Mouse (Mus musculus): ENCODE measurements around the gene Tekt4.

The Tekt4 gene

DNA sequence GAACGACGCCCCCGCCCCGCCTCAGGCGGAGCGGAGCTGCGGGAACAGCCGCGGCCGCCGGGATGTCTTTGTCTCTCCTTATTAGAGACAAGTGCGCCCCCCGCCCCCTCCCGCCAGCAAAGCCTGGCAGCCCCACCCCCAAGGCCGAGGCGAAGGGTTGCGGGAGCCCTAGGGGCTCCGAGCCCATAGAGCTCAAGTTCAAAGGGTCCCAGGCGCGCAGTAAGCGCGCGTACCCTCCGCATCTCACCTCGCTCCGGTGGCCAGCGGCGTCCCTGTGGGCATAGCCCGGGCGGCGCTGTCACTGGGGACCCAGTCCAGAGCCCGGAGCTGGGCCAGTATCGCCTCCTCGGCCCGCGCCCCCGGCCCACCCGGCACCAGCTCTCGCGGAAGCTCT lies 21.2 kb upstream of the Tekt4 start:
- DNase-seq (ENCODE audit: low spot score), result no peak

DNA sequence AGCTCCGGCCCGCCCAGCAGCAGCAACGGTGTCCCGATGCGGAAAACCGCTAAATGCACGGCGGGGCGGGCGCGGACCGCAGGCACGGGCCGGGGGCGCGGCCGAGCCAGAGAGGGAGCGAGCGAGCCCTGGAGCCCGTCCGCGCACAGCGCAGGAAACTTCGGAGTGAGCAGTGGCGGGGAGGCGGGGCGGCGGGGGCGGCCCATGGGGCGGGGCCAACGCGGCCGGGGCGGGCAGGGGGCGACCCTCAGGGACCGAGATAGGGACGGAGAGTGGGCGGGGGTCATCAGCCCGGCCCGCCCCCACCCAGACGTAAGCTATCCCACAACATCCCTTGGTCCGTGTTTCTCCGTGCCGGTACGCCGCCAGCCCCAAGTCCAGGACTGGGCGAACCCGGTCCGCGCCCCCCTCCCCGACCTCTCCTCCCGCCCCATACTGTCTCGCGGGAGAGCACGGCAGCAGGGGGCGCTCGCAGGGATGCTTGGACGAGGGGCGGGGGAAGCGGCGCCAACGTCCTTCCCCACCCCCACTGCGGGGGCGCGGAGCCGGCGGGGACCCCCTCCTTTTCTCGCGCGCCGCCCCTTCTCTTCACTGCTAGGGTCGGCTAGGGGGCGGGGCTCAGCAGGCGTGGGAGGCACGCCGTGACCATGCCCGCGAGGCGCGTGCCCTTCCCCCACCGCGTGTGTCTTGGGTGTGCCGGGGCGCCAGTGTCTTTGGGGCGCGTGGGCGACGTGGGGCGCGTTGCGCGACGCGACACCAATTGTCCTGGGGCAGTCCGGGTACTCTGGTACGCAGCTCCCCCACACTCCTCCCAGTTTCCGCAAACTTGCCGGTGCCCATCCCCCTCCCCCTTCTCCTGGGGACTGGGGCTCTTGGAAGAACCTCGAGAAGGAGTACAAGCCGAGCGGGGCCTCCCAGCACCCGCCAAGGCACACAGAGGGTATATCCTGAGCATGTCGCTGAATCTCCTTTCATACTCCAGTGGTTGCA lies 20.5 kb upstream of the Tekt4 start, which contains the start of gene Cacna1h:
Gene Cacna1h (minus strand): TSS at position 167 of the 990 bp plus-strand sequence.
- DNase-seq (ENCODE audit: low spot score), result peak; percentile 46

DNA sequence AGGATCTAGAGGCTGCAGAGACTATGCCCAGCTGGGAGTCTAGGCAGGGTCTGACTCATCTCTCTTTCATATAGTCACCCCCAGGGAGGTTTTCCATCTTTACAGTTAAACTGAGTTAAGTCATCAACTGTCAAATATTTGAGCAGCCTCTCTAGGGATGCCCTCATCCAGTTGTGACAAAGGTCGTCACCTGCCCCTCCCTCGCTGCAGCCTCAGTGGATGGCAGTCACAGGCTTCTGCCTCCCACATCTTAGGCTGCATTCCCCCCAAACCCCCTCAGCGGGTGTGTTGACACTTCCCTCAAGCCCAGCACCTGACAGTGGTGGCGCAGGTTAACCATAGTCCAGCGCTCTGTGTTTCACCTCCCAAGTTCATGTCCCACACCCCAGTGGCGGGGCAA lies 13.0 kb upstream of the Tekt4 start:
- DNase-seq (ENCODE audit: low spot score), result no peak

DNA sequence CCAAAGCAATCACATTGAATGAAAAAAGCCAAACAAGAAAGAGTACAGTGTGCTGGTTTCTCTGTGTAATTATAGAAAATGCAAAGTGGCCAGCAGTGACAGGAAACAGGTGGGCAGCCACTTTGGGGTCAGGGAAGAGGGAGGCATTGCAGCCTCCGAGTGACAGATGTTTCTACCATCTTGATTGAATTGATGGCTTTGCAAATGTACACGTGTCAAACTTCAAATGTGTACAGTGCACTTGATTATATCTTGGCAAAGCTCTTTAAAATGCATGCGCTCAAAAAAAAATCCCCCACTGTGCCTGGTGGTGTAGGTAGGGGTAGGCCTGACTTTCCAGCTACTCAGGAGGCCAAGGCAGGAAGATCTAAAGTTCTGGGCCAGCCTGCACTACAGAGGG lies 11.5 kb upstream of the Tekt4 start:
- no peak for DNase-seq (ENCODE audit: low spot score)

DNA sequence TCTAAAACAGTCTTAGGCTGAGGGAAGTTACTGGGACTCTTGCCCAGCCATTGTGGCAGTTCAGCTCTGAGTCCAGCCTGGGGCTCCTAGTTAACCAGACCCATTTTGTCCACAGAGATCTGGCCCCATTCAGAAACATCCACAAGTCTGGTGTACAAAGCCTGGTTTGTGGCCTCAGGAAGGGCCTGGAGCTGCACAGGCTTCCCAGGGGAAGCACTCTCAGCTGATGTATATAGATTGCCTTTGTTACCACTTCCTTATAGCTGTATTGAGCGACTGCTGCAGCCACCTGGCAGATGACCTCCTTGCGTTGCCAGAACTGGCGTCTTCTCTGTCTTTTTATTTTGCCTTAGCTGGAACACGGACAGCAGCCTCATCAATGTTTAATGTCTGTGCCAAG lies 9.3 kb upstream of the Tekt4 start:
- DNase-seq (ENCODE audit: low spot score), result no peak

DNA sequence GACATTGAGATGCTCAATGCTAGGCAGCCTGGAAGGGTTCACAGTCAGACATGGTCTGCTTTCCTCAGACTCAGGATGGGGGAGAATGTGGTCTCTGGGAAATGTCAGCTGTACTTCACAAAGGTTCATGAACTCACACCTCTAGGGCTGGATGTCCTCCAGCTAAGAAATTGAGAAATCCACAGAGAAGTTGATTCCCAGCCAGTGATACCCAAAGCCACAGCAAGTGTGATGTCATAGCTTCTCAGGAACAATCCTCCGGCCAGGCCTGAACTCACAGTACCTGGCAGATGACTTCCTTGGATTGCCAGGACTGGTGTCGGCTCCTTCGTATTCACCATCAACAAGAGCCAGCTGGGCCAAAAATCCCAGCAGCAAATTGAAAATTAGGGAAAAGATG lies 8.6 kb upstream of the Tekt4 start:
- DNase-seq (ENCODE audit: low spot score), result no peak

DNA sequence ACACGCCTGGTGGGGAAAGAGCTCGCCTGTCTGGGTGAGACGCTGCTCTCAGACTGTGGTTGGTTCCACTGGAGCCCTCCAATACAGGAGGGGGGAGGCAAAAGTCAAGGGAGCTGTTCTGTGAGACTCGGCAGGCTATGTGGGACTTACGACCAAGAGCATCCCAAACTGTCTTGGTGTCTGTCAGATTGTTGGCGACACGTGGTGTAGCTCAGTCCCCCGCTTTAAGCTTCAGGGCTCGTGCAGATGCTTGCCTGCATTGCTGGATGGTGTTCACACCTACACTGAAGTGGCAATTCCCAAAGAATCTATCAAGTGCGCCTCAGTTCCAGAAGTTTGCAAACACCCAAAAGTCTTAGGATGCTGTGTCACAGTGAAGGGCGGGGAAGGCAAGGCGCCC lies 6.5 kb upstream of the Tekt4 start:
- no peak for DNase-seq (ENCODE audit: low spot score)

DNA sequence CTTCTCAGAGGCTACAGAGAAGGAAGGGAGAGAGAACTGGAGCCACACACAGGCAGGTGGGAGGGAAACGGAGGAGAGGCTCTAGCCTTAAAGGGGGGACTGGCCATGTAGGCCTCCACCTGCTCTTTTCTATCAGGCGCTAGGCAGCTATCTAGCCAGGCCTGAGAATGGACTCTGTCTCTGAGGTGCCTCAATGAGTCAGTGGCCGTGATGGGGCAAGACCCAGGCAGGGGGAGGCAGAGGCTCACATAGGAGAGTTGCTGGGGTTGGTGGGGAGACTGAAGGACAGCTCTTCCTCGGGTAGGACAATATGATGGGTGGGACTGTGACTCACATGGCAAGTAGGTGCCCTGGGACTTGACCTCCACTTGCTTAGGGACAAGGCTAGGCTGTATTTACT lies 4.1 kb upstream of the Tekt4 start:
- DNase-seq (ENCODE audit: low spot score), result no peak

DNA sequence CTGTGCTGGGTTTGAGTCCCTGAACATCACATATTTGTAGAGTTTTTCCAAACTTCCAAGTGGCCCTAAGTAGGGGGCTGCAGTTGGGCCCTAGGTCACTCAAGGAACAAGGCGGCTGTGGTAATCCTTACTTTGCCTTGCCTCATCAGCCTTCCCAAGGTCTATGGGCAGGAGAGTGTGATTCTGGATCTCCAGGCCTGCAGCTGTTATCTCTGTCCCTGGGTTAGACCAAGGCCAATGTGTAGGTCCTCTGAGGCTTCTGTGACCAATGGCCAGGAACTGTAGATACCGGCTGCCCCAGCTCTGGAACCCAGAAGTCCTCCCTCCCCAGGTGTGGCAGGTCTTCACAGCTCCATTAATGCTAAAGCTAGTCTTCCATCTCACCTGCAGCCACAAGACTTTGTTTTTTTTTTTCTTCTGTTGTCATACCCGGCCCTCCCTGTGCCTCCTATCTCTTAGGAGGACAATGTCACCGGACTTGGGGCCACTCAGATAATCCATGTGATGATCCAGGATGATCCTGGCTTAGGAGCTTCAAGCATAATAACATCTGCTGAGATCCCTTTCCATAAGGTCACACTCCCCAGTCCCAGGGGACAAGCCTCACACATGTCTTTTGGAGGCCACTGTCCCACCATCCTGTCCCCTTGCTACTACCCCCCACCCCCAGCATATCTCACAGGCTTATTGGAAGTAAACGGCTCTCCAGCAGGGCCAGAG lies 2.0 kb upstream of the Tekt4 start:
- DNase-seq (ENCODE audit: low spot score), result no peak

DNA sequence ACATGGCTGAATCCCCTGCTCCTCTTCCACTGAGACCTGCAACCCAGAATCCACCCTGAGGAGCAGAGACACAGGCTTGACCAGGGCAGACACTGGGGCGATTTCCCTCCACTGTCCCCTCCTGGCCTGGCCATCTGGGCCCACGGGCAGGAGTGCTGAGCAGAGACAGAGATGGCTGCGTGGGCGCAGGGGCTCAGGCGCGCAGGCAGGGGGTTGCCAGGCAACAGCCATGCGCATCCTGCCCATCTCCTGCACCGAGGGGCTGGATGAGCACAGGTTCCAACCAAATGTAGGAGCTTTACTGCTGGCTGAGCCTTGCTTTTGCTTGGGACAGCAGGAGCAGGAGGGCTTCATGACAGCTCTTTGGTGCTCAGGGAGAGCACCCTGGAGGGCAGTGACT lies 2.1 kb downstream of the Tekt4 start:
- no peak for DNase-seq (ENCODE audit: low spot score)

DNA sequence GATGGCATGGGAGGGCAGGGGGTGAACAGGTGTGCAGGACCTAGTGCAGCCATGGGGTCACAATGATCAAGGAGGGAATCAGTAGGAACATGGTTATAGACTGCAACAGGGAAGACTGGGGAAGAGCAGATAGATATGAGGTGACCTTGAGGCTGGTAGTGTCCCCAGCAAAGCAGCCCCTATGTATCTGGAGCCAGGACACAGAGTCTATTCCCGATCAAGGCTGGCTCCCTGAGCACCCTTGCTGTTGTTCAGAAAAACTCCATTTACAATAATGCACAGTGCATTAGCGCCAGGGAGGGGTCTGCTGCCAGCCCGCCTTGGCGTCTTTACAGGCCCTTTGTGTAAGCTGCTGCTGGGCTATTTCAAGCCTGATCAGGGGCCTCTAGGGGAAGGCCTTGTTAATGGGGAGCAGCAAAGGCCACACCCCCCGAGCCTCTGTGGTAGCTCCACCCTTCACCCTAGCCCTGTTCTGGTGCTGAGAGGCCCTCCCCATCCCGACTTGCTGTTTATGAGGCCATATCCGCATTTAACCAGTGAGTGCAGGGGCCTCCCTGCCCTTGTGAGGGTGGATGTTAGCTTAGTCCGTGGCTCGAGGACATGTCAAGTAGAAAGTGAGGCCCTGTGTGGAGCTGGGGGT lies 7.9 kb downstream of the Tekt4 start:
- no peak for DNase-seq (ENCODE audit: low spot score)

DNA sequence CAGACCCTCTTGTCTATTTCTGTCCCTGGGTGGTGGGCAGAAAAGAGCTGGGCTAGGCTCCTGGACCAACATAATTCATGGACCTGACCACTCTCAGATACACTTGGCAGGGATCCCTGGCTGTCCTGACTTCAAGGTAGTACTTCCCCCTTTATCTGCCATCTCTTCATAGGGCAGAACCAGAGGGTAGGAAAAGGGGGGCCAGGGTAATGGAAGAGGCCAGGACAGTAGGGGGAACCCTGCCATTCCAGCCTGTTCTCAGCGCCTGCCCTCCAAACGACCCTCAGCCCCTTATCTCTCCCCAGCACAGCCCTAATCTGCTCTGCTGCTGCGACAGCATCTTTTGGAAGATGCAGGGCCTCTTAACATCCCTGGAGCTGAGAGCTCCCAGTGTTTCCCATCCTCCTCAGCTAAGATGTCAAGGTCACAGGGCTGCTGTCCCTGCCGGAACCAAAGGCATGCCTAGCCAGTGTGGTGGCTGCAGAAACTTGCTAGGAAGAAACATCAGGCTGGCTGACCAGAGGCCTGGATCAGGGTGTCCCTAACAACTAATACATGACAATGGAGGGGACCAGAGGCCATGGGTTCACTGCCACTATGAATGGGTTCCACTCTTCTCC lies 9.0 kb downstream of the Tekt4 start:
- no peak for DNase-seq (ENCODE audit: low spot score)

DNA sequence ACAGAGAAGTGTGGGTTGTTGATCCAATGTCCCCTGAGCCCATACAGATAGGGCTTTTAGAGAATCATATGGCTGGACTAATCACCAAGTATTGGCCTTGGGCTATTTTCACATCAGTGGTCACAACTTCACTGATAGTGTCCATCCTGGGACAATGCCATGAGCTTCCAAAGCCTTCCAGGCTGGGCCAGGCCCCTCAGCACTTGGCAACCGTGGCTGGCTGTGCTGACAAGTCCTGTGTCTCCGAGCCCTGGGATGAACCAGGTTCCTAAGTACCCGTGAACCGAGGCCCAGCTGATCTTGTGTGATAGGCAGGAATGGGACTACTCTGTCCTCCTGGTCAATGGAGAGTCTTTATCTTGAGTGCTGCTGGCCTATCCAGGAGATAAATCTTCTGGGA lies 9.7 kb downstream of the Tekt4 start:
- DNase-seq (ENCODE audit: low spot score), result no peak

DNA sequence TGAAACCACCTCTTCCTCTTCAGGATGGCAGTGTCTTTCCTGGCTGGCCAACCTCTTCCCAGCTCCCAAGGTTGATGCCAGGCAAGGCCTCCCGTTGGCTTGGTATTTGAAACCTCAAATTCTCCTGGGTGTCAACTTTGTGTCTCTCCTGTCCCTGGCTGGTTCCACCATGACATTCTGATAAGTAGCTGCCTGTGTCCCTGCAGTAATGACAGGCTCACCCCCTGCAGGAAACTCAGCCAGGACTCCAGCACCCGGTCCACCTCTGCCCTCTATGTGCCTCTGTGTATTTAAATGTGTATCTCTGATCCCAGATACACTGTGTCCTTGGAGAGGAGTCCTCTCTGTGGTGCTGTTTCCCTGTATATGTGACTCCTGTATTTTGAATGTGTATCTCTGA lies 11.8 kb downstream of the Tekt4 start:
- no peak for DNase-seq (ENCODE audit: low spot score)

DNA sequence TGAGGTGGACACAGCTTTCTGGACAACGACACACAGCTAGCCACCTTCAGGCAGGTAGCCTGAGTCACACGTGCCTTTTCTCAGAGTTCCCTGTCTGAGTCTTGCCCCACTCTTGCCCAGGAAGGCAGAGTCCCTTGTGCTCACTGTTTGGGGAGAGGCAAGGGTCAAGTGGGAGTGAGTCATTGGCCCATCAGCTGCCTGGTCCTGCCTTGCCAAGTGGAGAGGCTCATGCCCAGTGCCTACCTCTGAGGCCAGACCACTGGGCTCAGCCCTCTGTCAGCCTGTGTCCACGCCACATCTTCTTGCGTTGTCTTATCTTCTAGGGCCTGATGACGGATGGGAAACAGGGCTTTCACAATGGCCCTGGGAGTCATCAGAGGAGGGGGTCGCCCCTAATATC lies 13.4 kb downstream of the Tekt4 start:
- DNase-seq (ENCODE audit: low spot score), result no peak

DNA sequence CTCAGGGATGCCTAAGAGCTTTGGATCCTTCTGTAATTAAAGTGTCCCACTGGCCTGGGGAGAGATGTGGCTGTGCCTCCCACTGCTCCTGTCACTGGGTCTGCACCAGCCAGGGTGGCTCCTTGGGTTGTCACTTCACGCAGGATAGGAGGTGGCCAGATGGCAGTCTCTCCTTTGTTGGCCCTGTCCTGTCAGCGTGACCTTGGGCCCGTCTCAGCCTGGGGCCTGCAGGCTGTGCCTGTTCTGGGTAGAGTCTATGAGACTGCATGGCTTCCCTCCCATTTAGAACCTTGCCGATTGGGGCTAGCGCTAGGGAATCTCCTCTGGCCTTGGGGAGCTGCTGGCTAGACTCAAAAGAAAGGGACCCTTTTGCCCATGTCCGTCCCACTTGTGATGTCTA lies 13.9 kb downstream of the Tekt4 start:
- no peak for DNase-seq (ENCODE audit: low spot score)

DNA sequence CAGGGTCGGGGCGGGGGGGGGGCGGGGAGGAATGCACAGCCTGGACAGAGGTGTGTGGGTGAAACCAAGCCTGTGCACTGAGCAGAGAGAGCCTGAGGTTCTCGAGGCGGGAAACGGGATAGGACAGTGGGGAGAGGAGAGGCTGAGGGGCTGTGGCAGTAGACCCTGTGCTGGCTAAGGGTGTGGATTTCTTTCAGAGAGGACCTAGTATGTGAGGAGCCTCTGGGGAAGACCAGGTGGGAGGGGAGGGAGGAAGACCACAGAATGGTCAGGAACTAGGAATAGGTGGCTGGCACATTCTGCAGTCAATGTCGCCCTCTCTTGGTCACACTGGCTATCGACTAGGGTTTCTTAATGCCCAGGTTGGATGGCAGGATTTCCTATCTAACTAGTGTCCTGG lies 15.4 kb downstream of the Tekt4 start:
- DNase-seq (ENCODE audit: low spot score), result peak; percentile 58

DNA sequence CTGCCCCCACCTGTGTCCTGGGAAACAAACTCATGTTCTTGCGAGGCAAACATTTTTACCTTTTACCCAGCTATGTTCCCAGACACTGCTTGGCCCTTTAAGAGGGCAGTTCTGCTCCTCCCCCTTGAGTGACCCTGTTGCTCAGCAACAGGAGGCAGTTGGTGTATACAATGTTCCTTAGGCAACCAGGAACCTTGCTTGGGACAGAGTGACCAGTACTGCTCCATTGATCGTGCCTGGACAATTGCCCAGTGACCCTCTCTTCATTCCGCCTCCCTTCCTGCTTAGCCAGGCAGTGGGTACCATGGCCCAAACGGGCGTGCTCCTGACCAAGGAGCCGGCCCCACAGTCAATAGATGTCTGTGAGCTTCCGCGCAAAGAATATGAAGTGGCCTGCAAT lies 17.0 kb downstream of the Tekt4 start:
- DNase-seq (ENCODE audit: low spot score), result no peak

DNA sequence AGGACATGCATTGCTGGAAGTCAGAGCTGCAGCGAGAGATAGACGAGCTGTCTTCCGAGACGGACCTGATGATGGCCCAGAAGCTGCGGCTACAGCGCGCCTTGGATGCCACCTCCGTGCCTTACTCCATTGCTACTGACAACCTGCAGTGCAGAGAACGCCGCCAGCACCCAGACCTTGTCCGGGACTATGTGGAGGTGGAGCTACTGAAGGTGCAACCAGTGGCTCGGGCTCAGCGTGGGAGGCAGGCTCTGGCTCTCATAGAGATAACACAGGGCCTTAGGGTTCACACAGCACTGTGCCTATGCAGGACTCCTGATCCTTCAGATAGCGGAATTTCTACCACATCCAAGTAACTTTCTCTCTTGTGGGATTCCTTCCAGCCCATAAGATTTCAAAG lies 17.6 kb downstream of the Tekt4 start:
- DNase-seq (ENCODE audit: low spot score), result no peak

DNA sequence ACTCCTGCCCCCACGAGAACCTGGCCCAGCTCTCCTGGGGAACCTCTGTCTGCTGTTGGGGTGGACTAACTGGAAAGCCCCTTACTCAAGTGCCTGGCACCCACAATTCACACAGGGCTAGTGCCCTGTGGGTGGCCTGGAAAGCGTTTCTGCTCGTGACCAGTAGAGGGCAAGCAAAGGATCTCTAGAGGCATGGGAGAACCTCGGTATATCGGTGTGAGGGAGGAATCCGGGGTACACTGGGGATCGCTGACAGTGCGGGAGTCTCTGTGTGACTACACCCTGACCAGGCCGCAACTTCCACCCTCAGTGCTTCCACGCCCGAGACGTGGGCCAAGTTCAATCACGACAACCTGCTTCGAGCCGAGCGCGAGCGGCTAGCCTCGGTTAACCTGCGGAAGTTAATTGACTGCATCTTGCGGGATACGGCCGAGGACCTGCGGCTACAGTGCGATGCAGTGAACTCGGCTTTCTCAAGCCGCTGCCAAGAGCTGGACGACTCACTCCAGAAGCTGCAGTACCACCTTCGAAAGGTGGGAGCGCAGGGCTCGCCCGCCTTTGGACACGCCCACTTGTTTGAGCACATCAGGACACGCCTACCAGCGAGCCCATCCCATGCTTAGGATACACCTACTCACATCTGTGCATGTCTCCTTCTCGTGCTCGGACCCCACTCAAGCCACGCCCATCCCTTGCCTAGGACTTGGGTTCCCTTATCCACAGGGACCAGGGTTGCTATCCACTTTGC lies 20.1 kb downstream of the Tekt4 start:
- peak; percentile 53 for DNase-seq (ENCODE audit: low spot score)

DNA sequence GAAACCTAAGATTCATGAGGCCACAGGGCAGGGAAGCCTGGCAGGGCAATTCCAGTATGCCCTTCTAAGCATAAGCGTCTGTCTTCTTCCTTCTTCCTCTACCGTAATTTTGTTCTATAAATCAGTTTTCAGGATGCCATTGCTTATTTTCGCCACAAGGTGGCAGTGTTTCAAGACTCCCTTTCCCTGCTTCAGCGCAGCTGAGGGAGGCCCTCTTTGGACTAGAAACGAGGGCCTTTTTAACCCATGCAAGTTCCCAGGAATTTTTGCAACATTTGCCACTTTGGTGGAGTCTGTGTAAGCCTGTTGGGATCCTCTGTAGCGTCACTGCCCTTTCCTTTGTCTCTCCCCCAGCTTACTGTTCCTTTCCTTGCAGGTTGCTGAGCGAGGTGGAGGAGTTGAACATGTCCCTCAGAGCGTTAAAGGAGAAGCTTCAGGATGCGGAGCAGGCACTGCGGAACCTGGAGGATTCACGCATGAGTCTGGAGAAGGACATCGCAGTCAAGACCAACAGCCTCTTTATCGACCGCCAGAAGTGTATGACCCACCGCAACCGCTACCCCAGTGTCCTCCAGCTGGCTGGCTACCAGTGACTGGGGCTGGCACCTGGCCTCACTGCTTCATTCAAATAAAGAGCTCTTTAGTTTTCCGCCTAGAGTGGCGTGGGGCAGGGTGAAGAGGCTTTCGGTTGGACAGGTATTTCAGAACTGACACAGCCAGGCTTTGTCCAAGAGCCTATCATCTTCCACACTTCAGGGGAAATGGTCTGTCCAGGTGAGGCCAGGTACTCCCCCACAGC lies 21.7 kb downstream of the Tekt4 start:
- DNase-seq (ENCODE audit: low spot score), result peak; percentile 35
